Mouse (Mus musculus) adipocyte (in vitro differentiated cells): Measurements from ENCODE around the gene Dpp4.
A peak's percentile ranks its signal among the peaks of the same experiment; 100 is the strongest.

Experiments used
- DNase-seq: peaks from one replicate; pipeline ENCODE4 v3.0.0-alpha.2; 2016; ENCODE audit warnings: low spot score

Dpp4 gene

GRCm38 (mm10) chr2:62287532-62287931 is 124.5 kb downstream of the Dpp4 start:
- no peak for DNase-seq

GRCm38 (mm10) chr2:62285847-62286246 is 126.2 kb downstream of the Dpp4 start:
- peak; percentile 46 for DNase-seq

- no peak for DNase-seq
Measured at GRCm38 (mm10) chr2:62285026-62285425, 127.0 kb downstream of the Dpp4 start.
